Mouse (Mus musculus) cerebellum, adult 11-12 months (tissue): ENCODE measurements at regions not wholly inside any gene's neighbourhood (a gene's known extent, or its start where the extent isn't known, plus 50 kb on each side); places are given as distances from the start of the nearest gene placed in this dataset.
"Not testable (repeated sequence)": the region's sequence is repeated elsewhere in the genome, so short reads cannot be mapped to it uniquely, and the experiment has no call there.

Experiments used
- DNase-seq: peaks from one replicate; pipeline ENCODE4 v3.0.0; 2022

- DNase-seq = no peak
Observed at GRCm38 (mm10) chr1:177382596-177383190, 59.5 kb upstream of the Zbtb18 start.

- no peak for DNase-seq
Observed at GRCm38 (mm10) chr1:177382147-177382546, 60.0 kb upstream of the Zbtb18 start.

GRCm38 (mm10) chr1:177378112-177378511, 64.0 kb upstream of the Zbtb18 start:
- DNase-seq = no peak

GRCm38 (mm10) chr1:177373226-177373825, 68.8 kb upstream of the Zbtb18 start:
- DNase-seq = no peak

GRCm38 (mm10) chr1:177372066-177372465, 70.1 kb upstream of the Zbtb18 start:
- DNase-seq = no peak

GRCm38 (mm10) chr1:177367864-177368610, 74.1 kb upstream of the Zbtb18 start:
- DNase-seq = no peak

GRCm38 (mm10) chr1:177366914-177367313, 75.2 kb upstream of the Zbtb18 start:
- DNase-seq = no peak

GRCm38 (mm10) chr1:177366475-177366874, 75.7 kb upstream of the Zbtb18 start:
- DNase-seq = peak; percentile 32

GRCm38 (mm10) chr1:177364355-177364754, 77.8 kb upstream of the Zbtb18 start:
- no peak for DNase-seq

GRCm38 (mm10) chr1:177362398-177362797, 79.8 kb upstream of the Zbtb18 start:
- DNase-seq = no peak

GRCm38 (mm10) chr1:177348400-177349092, 90.5 kb upstream of the Akt3 start:
- DNase-seq = no peak

- DNase-seq = no peak
Observed at GRCm38 (mm10) chr1:177347208-177347607, 89.2 kb upstream of the Akt3 start.

GRCm38 (mm10) chr1:177346540-177346939, 88.5 kb upstream of the Akt3 start:
- DNase-seq = no peak

GRCm38 (mm10) chr1:177345540-177345939, 87.5 kb upstream of the Akt3 start:
- no peak for DNase-seq

- DNase-seq = no peak
Observed at GRCm38 (mm10) chr1:177343949-177344348, 85.9 kb upstream of the Akt3 start.

GRCm38 (mm10) chr1:177343121-177343520, 85.1 kb upstream of the Akt3 start:
- DNase-seq = no peak

- no peak for DNase-seq
Observed at GRCm38 (mm10) chr1:177340232-177340631, 82.2 kb upstream of the Akt3 start.

- not testable (repeated sequence) for DNase-seq
Observed at GRCm38 (mm10) chr1:177339207-177339787, 81.3 kb upstream of the Akt3 start.

- peak; percentile 49 for DNase-seq
Observed at GRCm38 (mm10) chr1:177338466-177339206, 80.6 kb upstream of the Akt3 start.

GRCm38 (mm10) chr1:177337756-177338155, 79.8 kb upstream of the Akt3 start:
- DNase-seq = no peak

- DNase-seq = no peak
Observed at GRCm38 (mm10) chr1:177337141-177337540, 79.1 kb upstream of the Akt3 start.

- no peak for DNase-seq
Observed at GRCm38 (mm10) chr1:177336436-177336835, 78.4 kb upstream of the Akt3 start.
